Mouse (Mus musculus) hindbrain, embryonic 15.5 days (tissue): ENCODE measurements around the gene Bcl6. TPM values are rescaled to one million over a fixed set of nuclear protein-coding genes. Genes with fewer than 3 reads are reported as not detected.
A peak's percentile ranks its signal among the peaks of the same experiment; 100 is the strongest.

ENCODE experiments used
- ATAC-seq: fragments of 200-750 bp; cut with Nextera tagmentation; 2 replicates; pipeline ENCODE4 v1.8.0; 2017; ENCODE audit warnings: low read depth, moderate number of reproducible peaks, moderate TSS enrichment; ENCODE audit not compliant: low FRiP score
- H3K27ac ChIP-seq: fragments of 300-500 bp; sonication (generic); replicated peaks from 2 replicates; pipeline ENCODE4 v1.5.1; 2015; ENCODE audit warnings: mild to moderate bottlenecking, inconsistent platforms
- H3K27me3 ChIP-seq: fragments of 300-500 bp; sonication (generic); 2 replicates; pipeline ENCODE4 v1.6.1; 2015; ENCODE audit warnings: control low read depth, inconsistent platforms
- H3K36me3 ChIP-seq: fragments of 300-500 bp; sonication (generic); 2 replicates; pipeline ENCODE4 v1.6.1; 2015; ENCODE audit warnings: control low read depth, inconsistent platforms
- H3K4me1 ChIP-seq: fragments of 300-500 bp; sonication (generic); replicated peaks from 2 replicates; pipeline ENCODE4 v1.6.1; 2015; ENCODE audit warnings: control low read depth, inconsistent platforms
- H3K4me2 ChIP-seq: fragments of 300-500 bp; sonication (generic); 2 replicates; pipeline ENCODE4 v1.6.1; 2015; ENCODE audit warnings: moderate library complexity, mild to moderate bottlenecking, inconsistent platforms
- H3K4me3 ChIP-seq: fragments of 300-500 bp; sonication (generic); 2 replicates; pipeline ENCODE4 v1.5.1; 2015; ENCODE audit warnings: mild to moderate bottlenecking, inconsistent platforms
- H3K9ac ChIP-seq: fragments of 300-500 bp; sonication (generic); 2 replicates; pipeline ENCODE4 v1.6.1; 2015; ENCODE audit warnings: inconsistent platforms
- H3K9me3 ChIP-seq: fragments of 300-500 bp; sonication (generic); 2 replicates; pipeline ENCODE4 v1.6.1; 2016; ENCODE audit warnings: control low read depth, inconsistent platforms
- WGBS: fragments of 180-500 bp; shearing (Covaris S2); methylation state at CpG from one replicate; pipeline ENCODE4 v1.1.7; 2015; 5-methylcytosine and 5-hydroxymethylcytosine counted together
- polyA plus RNA-seq: library from polyadenylated mRNA; unstranded; fragments of >200 nt; fragmentation: Nextera tagmentation; extraction: Ambion mirVana; gene quantifications from 2 replicates; pipeline ENCODE4 v1.2.1, GENCODE M21; 2015

Gene Bcl6
- polyA plus RNA-seq, 1 experiment from 2014 or later, result 0.41 TPM

- peak overlapping the region; percentile 43 for H3K4me3 ChIP-seq
- H3K9me3 ChIP-seq, result no peaks in the 10 kb centered on the region
- H3K9ac ChIP-seq, result 0 out of 2 replicates have a peak overlapping the region, but pooled peaks have one; percentile 23
- no peak overlapping the region for H3K27ac ChIP-seq
- peaks cover 54% of the 10 kb centered on the region for H3K4me1 ChIP-seq
- WGBS, result 4% methylated on average over 32 of the region's 32 CpGs
- H3K27me3 ChIP-seq, result peaks cover 40% of the 10 kb centered on the region
- H3K4me2 ChIP-seq, result peak overlapping the region; percentile 99
- H3K36me3 ChIP-seq, result no peaks in the 10 kb centered on the region
- no peak for ATAC-seq
Measured at GRCm38 (mm10) chr16:23980991-23981720, 7.5 kb downstream of the Bcl6 start.

- Histone ChIP-seq H3K27ac (no peak overlapping the region), H3K27me3 (peaks cover 32% of the 10 kb centered on the region), H3K4me1 (peaks cover 48% of the 10 kb centered on the region), H3K9ac (0 out of 2 replicates have a peak overlapping the region, but pooled peaks have one; percentile 23), H3K36me3 (no peaks in the 10 kb centered on the region), H3K9me3 (no peaks in the 10 kb centered on the region), H3K4me3 (peak overlapping the region; percentile 43), H3K4me2 (peak overlapping the region; percentile 99)
- ATAC-seq, result no peak
- 7% methylated on average over 11 of the region's 11 CpGs for WGBS
Measured at GRCm38 (mm10) chr16:23980201-23980870, 8.3 kb downstream of the Bcl6 start.

- H3K4me1 ChIP-seq, result peaks cover 40% of the 10 kb centered on the region
- H3K27me3 ChIP-seq, result peaks cover 24% of the 10 kb centered on the region
- no peaks in the 10 kb centered on the region for H3K9me3 ChIP-seq
- WGBS, result 88% methylated on average over 9 of the region's 9 CpGs
- no peak overlapping the region for H3K4me3 ChIP-seq
- H3K36me3 ChIP-seq, result no peaks in the 10 kb centered on the region
- no peak overlapping the region for H3K27ac ChIP-seq
- H3K9ac ChIP-seq, result no peak overlapping the region
- no peak overlapping the region for H3K4me2 ChIP-seq
- no peak for ATAC-seq
Measured at GRCm38 (mm10) chr16:23979446-23979845, 9.2 kb downstream of the Bcl6 start.

GRCm38 (mm10) chr16:23978495-23978894, 10.2 kb downstream of the Bcl6 start:
- no peak for ATAC-seq
- 77% methylated on average over 4 of the region's 4 CpGs for WGBS

GRCm38 (mm10) chr16:23977732-23978131, 10.9 kb downstream of the Bcl6 start:
- H3K4me3 ChIP-seq, result no peak overlapping the region
- H3K9ac ChIP-seq, result no peak overlapping the region
- no peak overlapping the region for H3K4me2 ChIP-seq
- H3K4me1 ChIP-seq, result peaks cover 25% of the 10 kb centered on the region
- no peaks in the 10 kb centered on the region for H3K36me3 ChIP-seq
- no peak overlapping the region for H3K27ac ChIP-seq
- peaks cover 23% of the 10 kb centered on the region for H3K27me3 ChIP-seq
- H3K9me3 ChIP-seq, result no peaks in the 10 kb centered on the region
- no peak for ATAC-seq
- 82% methylated on average over 3 of the region's 3 CpGs for WGBS

More at GRCm38 (mm10) chr16:23978495-23978894, 10.2 kb downstream of the Bcl6 start:
- H3K36me3 ChIP-seq, result no peaks in the 10 kb centered on the region
- no peak overlapping the region for H3K4me3 ChIP-seq
- H3K4me2 ChIP-seq, result no peak overlapping the region
- no peak overlapping the region for H3K9ac ChIP-seq
- H3K27me3 ChIP-seq, result peaks cover 23% of the 10 kb centered on the region
- no peaks in the 10 kb centered on the region for H3K9me3 ChIP-seq
- H3K27ac ChIP-seq, result no peak overlapping the region
- peaks cover 33% of the 10 kb centered on the region for H3K4me1 ChIP-seq

- H3K9me3 ChIP-seq, result no peaks in the 10 kb centered on the region
- ATAC-seq, result no peak
- no peak overlapping the region for H3K4me3 ChIP-seq
- H3K9ac ChIP-seq, result no peak overlapping the region
- peaks cover 18% of the 10 kb centered on the region for H3K27me3 ChIP-seq
- no peak overlapping the region for H3K4me2 ChIP-seq
- peaks cover 10% of the 10 kb centered on the region for H3K4me1 ChIP-seq
- H3K27ac ChIP-seq, result no peak overlapping the region
- no peaks in the 10 kb centered on the region for H3K36me3 ChIP-seq
- 94% methylated on average over 2 of the region's 2 CpGs for WGBS
Measured at GRCm38 (mm10) chr16:23976196-23976595, 12.5 kb downstream of the Bcl6 start.

- Histone ChIP-seq H3K27ac (no peak overlapping the region), H3K4me3 (no peak overlapping the region), H3K9me3 (no peaks in the 10 kb centered on the region), H3K4me1 (no peaks in the 10 kb centered on the region), H3K9ac (no peak overlapping the region), H3K36me3 (no peaks in the 10 kb centered on the region), H3K4me2 (no peak overlapping the region), H3K27me3 (no peaks in the 10 kb centered on the region)
- ATAC-seq, result no peak
- WGBS, result 90% methylated on average over 9 of the region's 9 CpGs
Measured at GRCm38 (mm10) chr16:23973635-23974367, 14.9 kb downstream of the Bcl6 start.

GRCm38 (mm10) chr16:23972901-23973300, 15.8 kb downstream of the Bcl6 start:
- H3K27ac ChIP-seq, result no peak overlapping the region
- H3K4me2 ChIP-seq, result no peak overlapping the region
- H3K36me3 ChIP-seq, result no peaks in the 10 kb centered on the region
- 72% methylated on average over 11 of the region's 11 CpGs for WGBS
- ATAC-seq, result no peak
- H3K9me3 ChIP-seq, result no peaks in the 10 kb centered on the region
- H3K4me1 ChIP-seq, result no peaks in the 10 kb centered on the region
- H3K27me3 ChIP-seq, result no peaks in the 10 kb centered on the region
- no peak overlapping the region for H3K4me3 ChIP-seq
- H3K9ac ChIP-seq, result no peak overlapping the region

GRCm38 (mm10) chr16:23972126-23972740, 16.4 kb downstream of the Bcl6 start:
- WGBS, result 83% methylated on average over 20 of the region's 20 CpGs
- no peaks in the 10 kb centered on the region for H3K9me3 ChIP-seq
- H3K27ac ChIP-seq, result no peak overlapping the region
- no peak for ATAC-seq
- no peaks in the 10 kb centered on the region for H3K4me1 ChIP-seq
- no peaks in the 10 kb centered on the region for H3K36me3 ChIP-seq
- H3K27me3 ChIP-seq, result no peaks in the 10 kb centered on the region
- H3K4me2 ChIP-seq, result no peak overlapping the region
- H3K9ac ChIP-seq, result no peak overlapping the region
- no peak overlapping the region for H3K4me3 ChIP-seq

- no peak for ATAC-seq
- Histone ChIP-seq H3K27me3 (no peaks in the 10 kb centered on the region), H3K36me3 (no peaks in the 10 kb centered on the region), H3K4me2 (no peak overlapping the region), H3K4me3 (no peak overlapping the region), H3K9ac (no peak overlapping the region), H3K4me1 (no peaks in the 10 kb centered on the region), H3K27ac (no peak overlapping the region), H3K9me3 (no peaks in the 10 kb centered on the region)
- WGBS, result 83% methylated on average over 14 of the region's 14 CpGs
Measured at GRCm38 (mm10) chr16:23969919-23970318, 18.7 kb downstream of the Bcl6 start.

- Histone ChIP-seq H3K27ac (no peak overlapping the region), H3K27me3 (no peaks in the 10 kb centered on the region), H3K4me3 (no peak overlapping the region), H3K4me2 (no peak overlapping the region), H3K9me3 (no peaks in the 10 kb centered on the region), H3K4me1 (no peaks in the 10 kb centered on the region; the same call in 1 of the 2 replicates), H3K36me3 (no peaks in the 10 kb centered on the region), H3K9ac (no peak overlapping the region)
- 94% methylated on average over 4 of the region's 4 CpGs for WGBS
- ATAC-seq, result no peak
Measured at GRCm38 (mm10) chr16:23968888-23969287, 19.8 kb downstream of the Bcl6 start.
